Mouse (Mus musculus): Measurements from ENCODE around the gene Inpp4a. TPM values are rescaled to one million over a fixed set of nuclear protein-coding genes. Genes with fewer than 3 reads are reported as not detected.

Inpp4a gene
- polyA plus RNA-seq, 2 experiments from 2014 or later, result 76.6 to 78.0 TPM

DNA sequence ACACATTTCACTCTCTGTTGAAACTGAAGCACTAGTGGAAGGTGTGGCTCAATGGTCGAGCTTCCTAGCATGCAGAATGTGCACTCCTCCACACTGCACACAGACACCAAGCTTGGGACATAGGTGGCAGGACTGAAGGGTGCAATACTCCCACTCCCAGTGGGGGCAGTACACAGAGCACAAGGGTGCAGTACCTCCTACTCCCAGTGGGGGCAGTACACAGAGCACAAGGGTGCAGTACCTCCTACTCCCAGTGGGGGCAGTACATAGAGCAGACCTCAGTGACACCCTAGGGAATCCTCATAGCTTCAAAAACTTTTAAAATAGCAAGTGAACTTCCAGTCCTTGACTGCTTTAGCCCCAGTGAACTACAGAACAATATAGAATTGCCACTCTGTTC is 119.8 kb downstream of the Inpp4a start:
- peak; percentile 98 for ATAC-seq

GRCm38 (mm10) chr1:37427144-37427875 is 127.6 kb downstream of the Inpp4a start:
- ATAC-seq, result no peak

DNA sequence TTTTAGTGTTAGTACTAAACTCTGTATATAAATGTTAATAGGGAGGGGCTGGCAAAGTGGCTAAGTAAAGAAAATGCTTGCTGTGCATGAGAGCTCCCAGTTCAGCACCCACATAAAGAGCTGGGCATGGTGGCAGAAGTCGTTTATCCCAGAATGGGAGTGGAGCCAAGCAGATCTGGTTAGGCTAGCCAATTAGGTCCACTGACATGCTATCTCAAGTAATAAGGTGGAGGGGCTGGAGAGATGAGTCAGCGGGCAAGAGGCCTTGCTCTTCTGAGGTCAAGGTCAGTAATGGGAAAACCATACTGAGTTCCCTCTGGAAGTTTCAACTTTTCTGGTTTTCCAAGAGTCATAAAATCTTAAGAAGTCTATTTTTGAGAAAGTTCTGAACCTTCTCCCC is 129.2 kb downstream of the Inpp4a start:
- no peak for ATAC-seq

GRCm38 (mm10) chr1:37429366-37430296 is 130.0 kb downstream of the Inpp4a start, which contains the start of the genes Coa5 and Unc50:
Gene Coa5, minus strand, starts transcription at chr1:37430103.
Gene Unc50, plus strand, starts transcription at chr1:37430139.
- ATAC-seq, result peak; percentile 97

- ATAC-seq, result peak; percentile 23
Observed at GRCm38 (mm10) chr1:37430297-37430840, 130.7 kb downstream of the Inpp4a start.

DNA sequence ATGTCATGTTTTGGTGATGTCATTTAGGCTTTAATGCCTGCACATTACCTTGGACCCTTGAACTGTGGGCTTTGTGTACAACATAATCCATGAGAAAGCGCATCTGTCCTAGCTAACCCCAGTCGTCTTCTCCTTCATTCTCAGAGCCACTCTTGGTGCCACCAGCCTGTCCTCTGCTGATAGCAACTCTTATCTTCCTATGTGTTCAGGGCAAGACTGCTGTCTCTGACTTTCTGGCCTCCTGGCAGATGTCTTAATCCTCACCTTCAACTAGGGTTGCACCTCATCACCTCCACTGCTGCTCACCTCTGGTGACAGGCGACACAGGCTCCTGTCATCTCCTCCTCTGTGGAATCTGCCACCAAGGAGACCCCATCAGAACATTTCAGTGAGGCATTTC is 136.8 kb downstream of the Inpp4a start:
- ATAC-seq, result no peak

- no peak for ATAC-seq
Observed at GRCm38 (mm10) chr1:37442848-37443835, 143.5 kb downstream of the Inpp4a start.

GRCm38 (mm10) chr1:37448361-37449095 is 148.9 kb downstream of the Inpp4a start:
- no peak for ATAC-seq

DNA sequence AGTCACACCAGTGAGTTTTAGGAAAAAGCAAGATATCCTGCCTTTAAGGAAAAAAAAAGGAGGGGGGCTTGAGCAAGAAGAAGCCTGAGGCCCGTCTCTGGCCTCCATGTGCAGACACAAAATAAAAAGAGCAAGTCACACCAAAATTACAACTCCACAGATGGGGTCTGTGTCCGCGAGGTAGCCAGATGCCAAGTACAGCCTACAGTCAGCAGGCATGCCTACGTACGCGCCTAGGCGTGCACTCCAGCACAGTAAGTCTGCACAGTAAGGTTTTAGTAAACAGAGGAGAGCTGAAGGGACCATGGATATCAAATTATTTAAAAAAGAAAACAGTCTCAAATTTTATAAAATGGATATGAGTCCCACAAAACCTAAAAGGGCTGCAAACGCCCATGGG is 151.6 kb downstream of the Inpp4a start:
- ATAC-seq, result no peak

- ATAC-seq, result no peak
Observed at GRCm38 (mm10) chr1:37457546-37457945, 157.9 kb downstream of the Inpp4a start.

Other genes starting within 250 kb of the Inpp4a start
- under 1 TPM in 1 of 2 experiments, not detected in 1; 0.29 TPM for gene Cnga3, start 85.4 kb upstream of the Inpp4a start, polyA plus RNA-seq (2017; shearing (Covaris generic))
- 10 to 100 TPM; 53.3 to 59.3 TPM for gene Coa5, start 130.2 kb downstream of the Inpp4a start, polyA plus RNA-seq (2017; shearing (Covaris generic))
- 10 to 100 TPM; 63.3 to 63.4 TPM for gene Unc50, start 130.3 kb downstream of the Inpp4a start, polyA plus RNA-seq (2017; shearing (Covaris generic))
- gene Mgat4a, start 241.2 kb downstream of the Inpp4a start, polyA plus RNA-seq (2017; shearing (Covaris generic)), result 10 to 100 TPM; 11.7 to 12.1 TPM